Mouse (Mus musculus) midbrain, postnatal 0 days (tissue): ENCODE measurements around the gene Rpap1. TPM values are rescaled to one million over a fixed set of nuclear protein-coding genes. Genes with fewer than 3 reads are reported as not detected.
A peak's percentile ranks its signal among the peaks of the same experiment; 100 is the strongest.

Experiments
- ATAC-seq: fragments of 200-750 bp; cut with Nextera tagmentation; 2 replicates; pipeline ENCODE4 v1.8.0; 2017; ENCODE audit warnings: moderate number of reproducible peaks, mild to moderate bottlenecking, moderate TSS enrichment, moderate library complexity; ENCODE audit not compliant: low FRiP score
- DNase-seq: peaks from one replicate; pipeline ENCODE4 v3.0.0-alpha.2; 2015; ENCODE audit warnings: low spot score
- H3K27ac ChIP-seq: fragments of 300-500 bp; sonication (generic); 2 replicates; pipeline ENCODE4 v1.5.1; 2014; ENCODE audit warnings: low read depth, mild to moderate bottlenecking, low read length, mixed read lengths
- H3K27me3 ChIP-seq: fragments of 300-500 bp; sonication (generic); 2 replicates; pipeline ENCODE4 v1.6.1; 2014; ENCODE audit warnings: low read length, control low read depth, mixed read lengths; ENCODE audit not compliant: insufficient read depth
- H3K36me3 ChIP-seq: fragments of 300-500 bp; sonication (generic); 2 replicates; pipeline ENCODE4 v1.6.1; 2014; ENCODE audit warnings: low read length, control low read depth, mixed read lengths; ENCODE audit not compliant: insufficient read depth
- H3K4me1 ChIP-seq: fragments of 300-500 bp; sonication (generic); 2 replicates; pipeline ENCODE4 v1.6.1; 2014; ENCODE audit warnings: mild to moderate bottlenecking, control low read depth, antibody characterized with exemption, low read length, mixed read lengths; ENCODE audit not compliant: insufficient read depth
- H3K4me2 ChIP-seq: fragments of 300-500 bp; sonication (generic); 2 replicates; pipeline ENCODE4 v1.6.1; 2014; ENCODE audit warnings: low read depth, mild to moderate bottlenecking, low read length, mixed read lengths; ENCODE audit not compliant: poor library complexity, severe bottlenecking
- H3K4me3 ChIP-seq: fragments of 300-500 bp; sonication (generic); 2 replicates; pipeline ENCODE4 v1.5.1; 2014; ENCODE audit warnings: low read depth, mild to moderate bottlenecking, low read length, moderate library complexity
- H3K9ac ChIP-seq: fragments of 300-500 bp; sonication (generic); replicated peaks from 2 replicates; pipeline ENCODE4 v1.6.1; 2014; ENCODE audit warnings: mild to moderate bottlenecking, low read length, moderate library complexity, mixed read lengths; ENCODE audit not compliant: poor library complexity, severe bottlenecking
- H3K9me3 ChIP-seq: fragments of 300-500 bp; sonication (generic); 2 replicates; pipeline ENCODE4 v1.6.1; 2016; ENCODE audit warnings: low read length, control low read depth
- CTCF ChIP-seq: IDR thresholded peaks from 2 replicates; pipeline ENCODE4 v1.5.1; 2016; ENCODE audit warnings: antibody characterized with exemption, mild to moderate bottlenecking
- WGBS: fragments of 180-500 bp; shearing (Covaris S2); extraction: QIAGEN DNeasy Blood & Tissue Kit; methylation state at CpG from one replicate; pipeline ENCODE4 v1.1.7; 2014; 5-methylcytosine and 5-hydroxymethylcytosine counted together
- polyA plus RNA-seq: library from polyadenylated mRNA; unstranded; fragments of >200 nt; fragmentation: Nextera tagmentation; extraction: Ambion mirVana; gene quantifications from 2 replicates; pipeline ENCODE4 v1.2.1, GENCODE M21; 2015
- total RNA-seq: library from RNA; depleted of rRNA; stranded (reverse); fragments of >200 nt; gene quantifications from 2 replicates; pipeline ENCODE4 v1.2.3, GENCODE M21; 2014

Rpap1 gene
- total and polyA plus RNA-seq, 2 experiments from 2014 or later: 11.1 to 16.0 TPM

DNA sequence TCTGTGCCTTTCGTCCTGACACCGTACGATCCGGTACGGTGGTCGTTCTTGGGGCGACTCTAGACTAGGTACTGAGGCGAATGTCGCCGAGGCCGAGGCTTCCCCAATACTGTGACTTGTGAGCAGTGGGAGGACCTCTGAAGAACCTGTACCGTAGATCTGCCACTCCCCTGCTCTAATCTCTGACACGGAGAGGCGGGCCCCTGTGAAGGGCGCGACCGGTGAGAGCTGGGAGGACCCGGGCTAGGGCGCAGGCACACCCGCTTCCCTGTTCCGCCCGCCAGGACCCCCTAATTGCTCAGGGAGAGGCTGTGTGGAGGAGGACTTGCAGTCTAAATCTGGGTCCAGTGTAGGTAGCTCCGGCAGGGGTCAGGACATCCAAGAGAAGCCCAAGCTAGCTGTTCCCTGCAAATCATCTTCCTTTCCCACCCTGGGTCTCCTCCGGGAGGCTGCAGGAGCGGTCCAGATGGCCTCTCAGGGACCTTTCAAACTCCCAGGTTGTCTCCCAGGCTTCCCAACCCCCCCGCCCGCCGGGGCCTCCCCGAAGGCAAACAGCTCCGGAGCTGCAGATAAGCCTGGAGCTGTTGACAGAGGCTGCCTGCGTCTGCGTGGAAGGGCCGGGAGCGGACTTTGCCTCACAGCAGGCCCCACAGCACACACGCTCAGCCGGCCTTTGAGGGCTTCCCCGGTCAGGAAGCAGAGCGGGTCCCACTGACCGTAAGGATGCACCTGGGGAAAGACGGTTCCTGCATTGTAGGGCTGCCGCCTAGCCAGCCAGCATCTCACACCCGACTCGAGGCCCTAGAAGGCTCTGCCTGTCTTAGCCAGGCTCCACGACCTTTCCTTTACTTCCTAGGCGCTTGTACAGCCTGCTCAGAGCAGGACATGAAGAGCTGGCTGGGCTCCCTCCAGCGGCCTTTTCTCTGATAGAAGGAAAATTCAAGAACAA is 42.9 kb downstream of the Rpap1 start:
- WGBS: 8% methylated on average over 46 of the region's 46 CpGs
- no peaks in the 10 kb centered on the region for H3K36me3 ChIP-seq
- peak overlapping the region; percentile 29 for H3K4me2 ChIP-seq
- peaks cover 12% of the 10 kb centered on the region; the same call in 1 of the 2 replicates for H3K4me1 ChIP-seq
- peak overlapping the region; percentile 13; the same call in 1 of the 2 replicates for H3K4me3 ChIP-seq
- peak; percentile 40 for DNase-seq
- H3K27me3 ChIP-seq: peaks cover 39% of the 10 kb centered on the region
- H3K9me3 ChIP-seq: no peaks in the 10 kb centered on the region
- H3K9ac ChIP-seq: no peak overlapping the region; the same call in 1 of the 2 replicates
- H3K27ac ChIP-seq: no peak overlapping the region
- no peak for ATAC-seq
- TF ChIP-seq CTCF: peak; percentile 34

DNA sequence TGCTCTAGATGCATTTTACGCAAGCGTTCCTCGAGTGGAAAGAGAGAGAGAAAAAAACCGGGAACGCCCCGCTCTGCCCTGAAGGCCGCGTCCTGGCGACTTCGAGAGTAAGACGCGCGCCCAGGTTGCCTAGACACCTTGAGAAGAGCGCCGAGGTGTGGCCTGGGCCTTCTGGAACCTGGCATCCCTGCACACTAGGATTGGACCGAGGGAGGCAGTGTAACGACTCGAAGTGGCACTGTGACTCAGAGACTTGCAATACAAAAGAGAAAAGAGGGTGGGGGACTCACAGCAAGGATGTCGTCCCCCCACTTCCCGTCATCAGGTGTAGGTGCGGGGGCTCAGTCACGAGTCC is 43.6 kb downstream of the Rpap1 start:
- DNase-seq (no peak), ATAC-seq (no peak)
- no peak for TF ChIP-seq CTCF
- whole genome bisulfite sequencing: 8% methylated on average over 22 of the region's 22 CpGs
- Histone ChIP-seq H3K36me3 (no peaks in the 10 kb centered on the region), H3K9me3 (no peaks in the 10 kb centered on the region), H3K27me3 (peaks cover 39% of the 10 kb centered on the region), H3K4me3 (peak overlapping the region; percentile 13; the same call in 1 of the 2 replicates), H3K4me1 (peaks cover 12% of the 10 kb centered on the region; the same call in 1 of the 2 replicates), H3K4me2 (peak overlapping the region; percentile 29; the same call in 1 of the 2 replicates), H3K27ac (no peak overlapping the region), H3K9ac (no peak overlapping the region)

DNA sequence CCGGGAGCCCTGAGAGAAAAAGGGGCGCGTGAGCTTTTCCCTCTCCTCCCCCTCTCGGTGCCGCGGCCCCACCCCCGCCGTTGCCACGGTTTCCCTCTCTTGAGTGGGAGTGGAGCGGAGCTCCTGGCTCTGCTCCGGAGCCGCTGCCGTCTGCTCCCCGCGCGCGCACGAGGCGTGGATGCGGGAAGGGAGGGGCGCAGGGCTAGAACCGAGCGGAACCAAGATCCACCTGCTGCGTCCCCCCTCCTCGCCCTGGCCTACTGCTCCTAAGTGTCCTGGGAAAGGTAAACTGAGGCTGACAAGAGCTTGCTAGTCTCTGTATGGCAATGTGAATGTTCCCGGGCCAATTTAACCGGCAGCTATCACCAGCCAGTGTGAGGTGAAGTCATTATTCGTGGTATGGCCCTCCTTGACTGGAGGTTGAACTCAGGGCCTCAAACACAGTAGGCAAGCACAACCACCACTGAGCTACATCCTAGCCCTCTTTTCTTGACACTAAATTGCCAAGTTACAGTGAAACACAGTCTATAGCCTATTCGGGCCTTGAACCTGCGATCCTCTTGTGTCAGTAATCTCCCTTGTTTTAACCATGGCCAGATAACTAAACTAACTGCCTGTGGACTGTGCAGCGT is 44.0 kb downstream of the Rpap1 start:
- DNase-seq (no peak), ATAC-seq (no peak)
- no peak overlapping the region for H3K27ac ChIP-seq
- TF ChIP-seq CTCF: no peak
- 7% methylated on average over 28 of the region's 31 CpGs for WGBS
- no peaks in the 10 kb centered on the region for H3K9me3 ChIP-seq
- H3K9ac ChIP-seq: no peak overlapping the region
- H3K27me3 ChIP-seq: peaks cover 39% of the 10 kb centered on the region
- peak overlapping the region; percentile 47 for H3K4me3 ChIP-seq
- H3K36me3 ChIP-seq: no peaks in the 10 kb centered on the region
- H3K4me1 ChIP-seq: peaks cover 12% of the 10 kb centered on the region; the same call in 1 of the 2 replicates
- H3K4me2 ChIP-seq: peak overlapping the region; percentile 80

DNA sequence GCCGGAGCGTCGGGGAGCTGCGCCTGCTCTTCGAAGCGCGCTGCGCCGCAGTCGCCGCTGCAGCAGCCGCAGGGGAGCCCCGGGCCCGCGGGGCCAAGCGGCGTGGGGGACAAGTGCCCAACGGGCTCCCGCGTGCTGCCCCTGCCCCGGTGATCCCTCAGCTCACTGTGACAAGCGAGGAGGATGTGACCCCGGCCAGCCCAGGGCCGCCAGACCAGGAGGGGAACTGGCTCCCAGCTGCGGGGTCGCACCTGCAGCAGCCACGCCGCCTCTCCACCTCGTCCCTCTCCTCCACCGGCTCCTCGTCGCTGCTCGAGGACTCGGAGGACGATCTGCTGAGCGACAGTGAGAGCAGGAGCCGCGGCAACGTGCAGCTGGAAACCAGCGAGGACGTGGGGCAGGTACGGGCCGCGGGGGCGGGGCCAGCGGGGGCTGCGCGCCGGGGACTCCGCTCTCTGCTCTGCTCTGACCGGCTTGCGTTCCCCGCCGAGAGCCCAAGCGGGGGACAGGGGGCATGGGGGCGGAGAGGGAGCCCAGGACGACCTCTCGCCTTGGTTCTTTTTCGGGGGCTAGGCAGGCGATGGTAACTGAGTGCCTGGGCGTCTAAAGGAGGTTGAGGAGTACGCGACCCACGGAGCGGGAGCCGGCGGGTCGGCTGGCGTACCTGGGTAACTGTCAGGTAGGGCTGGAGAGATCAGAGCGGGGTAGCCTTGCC is 44.7 kb downstream of the Rpap1 start:
- peak overlapping the region; percentile 80 for H3K4me2 ChIP-seq
- H3K27ac ChIP-seq: no peak overlapping the region
- TF ChIP-seq CTCF: no peak
- peak overlapping the region; percentile 29; the same call in 1 of the 2 replicates for H3K9ac ChIP-seq
- H3K36me3 ChIP-seq: no peaks in the 10 kb centered on the region
- H3K9me3 ChIP-seq: no peaks in the 10 kb centered on the region
- WGBS: 0% methylated on average over 60 of the region's 70 CpGs
- DNase-seq (no peak), ATAC-seq (peak; percentile 41)
- peak overlapping the region; percentile 47 for H3K4me3 ChIP-seq
- peaks cover 44% of the 10 kb centered on the region for H3K27me3 ChIP-seq
- H3K4me1 ChIP-seq: peaks cover 12% of the 10 kb centered on the region; the same call in 1 of the 2 replicates

DNA sequence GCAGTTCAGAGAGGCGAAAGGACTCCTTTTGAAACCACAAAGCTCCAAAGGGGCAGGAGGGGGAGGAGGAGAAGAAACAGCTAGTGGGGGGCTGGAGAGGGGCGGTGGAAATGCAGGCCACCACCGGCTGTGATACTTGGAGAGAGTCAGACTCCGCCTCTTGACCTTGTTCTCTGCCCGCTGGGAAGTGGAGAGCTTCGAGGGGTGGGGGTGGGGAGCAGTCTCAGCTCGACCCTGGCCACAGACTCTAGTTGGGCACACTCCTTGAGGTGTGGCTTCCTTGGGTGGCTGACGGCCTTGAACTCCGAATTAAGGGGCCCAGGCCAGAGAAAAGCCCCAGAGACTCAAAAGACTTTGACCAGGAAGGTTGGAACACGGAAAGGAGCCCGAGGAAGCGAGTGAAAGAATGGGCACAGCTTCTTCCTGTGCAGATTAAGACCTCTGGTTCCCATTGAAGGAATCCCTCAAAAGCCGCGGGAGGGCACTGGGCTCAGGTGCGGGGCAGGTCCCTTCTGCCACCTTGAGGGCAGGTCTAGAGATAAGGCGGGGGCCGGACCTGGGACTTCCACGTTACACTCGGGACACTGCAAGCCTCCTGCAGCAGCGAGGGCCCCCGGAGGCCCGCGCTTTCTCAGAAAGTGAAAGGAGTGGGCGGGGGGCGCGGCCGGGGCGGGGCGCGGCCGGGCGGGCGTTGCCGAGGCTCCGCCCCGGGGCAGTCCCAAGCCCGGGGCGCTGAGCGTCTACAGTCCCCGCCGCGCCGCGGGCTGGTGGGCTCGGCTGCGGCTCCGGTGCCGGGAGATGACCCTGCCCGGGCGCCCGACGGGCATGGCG is 45.5 kb downstream of the Rpap1 start, which contains the start of gene Itpka:
Gene Itpka (plus strand): TSS at position 757 of the 831 bp plus-strand sequence.
- no peak within 1 kb of the TSS for H3K27ac ChIP-seq
- H3K4me1 ChIP-seq: peaks cover 12% of the 10 kb centered on the region; the same call in 1 of the 2 replicates
- H3K9me3 ChIP-seq: no peaks in the 10 kb centered on the region
- no peaks in the 10 kb centered on the region for H3K36me3 ChIP-seq
- TF ChIP-seq CTCF: no peak
- H3K4me3 ChIP-seq: peak within 1 kb of the TSS; percentile 47
- DNase-seq: peak; percentile 42
- peak within 1 kb of the TSS; percentile 80 for H3K4me2 ChIP-seq
- ATAC-seq: peak; percentile 32
- WGBS: under 1% methylated on average over 38 of the region's 53 CpGs
- peaks cover 45% of the 10 kb centered on the region for H3K27me3 ChIP-seq
- peak within 1 kb of the TSS; percentile 29; the same call in 1 of the 2 replicates for H3K9ac ChIP-seq
